Mouse (Mus musculus): ENCODE data around the gene Psmd13. TPM values are rescaled to one million over a fixed set of nuclear protein-coding genes. Genes with fewer than 3 reads are reported as not detected.

The Psmd13 gene
- polyA plus RNA-seq, 1 experiment from 2014 or later: 252 TPM

DNA sequence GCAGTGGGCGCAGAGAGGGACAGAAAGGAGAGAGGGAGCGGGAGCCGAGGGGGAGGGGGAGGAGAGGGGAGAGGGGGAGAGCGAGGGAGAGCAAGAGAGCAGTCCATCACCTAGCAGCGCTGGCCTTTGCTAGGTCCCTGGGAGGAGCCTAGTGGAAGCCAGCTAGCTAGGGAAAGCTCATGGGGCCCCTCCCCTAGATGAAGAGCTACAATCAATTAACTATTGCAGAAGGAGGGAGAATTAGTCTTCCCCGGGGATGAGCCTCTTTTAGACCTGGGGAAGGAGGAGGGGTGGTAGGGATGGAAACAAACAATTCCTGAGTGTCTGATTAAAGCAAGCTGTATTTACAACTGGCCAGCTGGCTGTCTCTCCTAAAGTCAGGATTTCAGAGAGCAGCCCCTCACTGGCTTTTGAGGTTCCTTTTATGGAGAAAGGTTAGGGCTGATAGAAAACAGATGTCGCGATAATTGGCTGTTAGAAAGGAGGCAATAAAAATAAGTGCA is 58.0 kb downstream of the Psmd13 start:
- peaks cover 35% of the 10 kb centered on the region for H3K4me1 ChIP-seq
- no peaks in the 10 kb centered on the region for H3K36me3 ChIP-seq
- H3K27me3 ChIP-seq: 0 out of 2 replicates have a peak, but pooled peaks cover 5% of the 10 kb centered on the region
- H3K9ac ChIP-seq: no peak overlapping the region
- no peaks in the 10 kb centered on the region for H3K9me3 ChIP-seq
- H3K27ac ChIP-seq: peak overlapping the region; percentile 53
- H3K4me2 ChIP-seq: peak overlapping the region; percentile 38
- H3K4me3 ChIP-seq: no peak overlapping the region
- WGBS: 11% methylated on average over 8 of the region's 8 CpGs
- peak; percentile 25; the same call in 1 of the 2 replicates for ATAC-seq (ENCODE audit: borderline replicate concordance, extremely low read depth, low FRiP score, low TSS enrichment)

GRCm38 (mm10) chr7:140941222-140942051 is 59.7 kb downstream of the Psmd13 start, which contains the start of gene Pgghg:
Pgghg (plus strand) TSS chr7:140941391.
- WGBS: 2% methylated on average over 33 of the region's 33 CpGs
- Histone ChIP-seq H3K9me3 (no peaks in the 10 kb centered on the region), H3K4me3 (peak within 1 kb of the TSS; percentile 62), H3K4me1 (peaks cover 35% of the 10 kb centered on the region), H3K27me3 (no peaks in the 10 kb centered on the region), H3K27ac (peak within 1 kb of the TSS; percentile 96), H3K9ac (peak within 1 kb of the TSS; percentile 64), H3K4me2 (peak within 1 kb of the TSS; percentile 62), H3K36me3 (peaks cover 7% of the 10 kb centered on the region; the same call in 1 of the 2 replicates)
- ATAC-seq (ENCODE audit: borderline replicate concordance, extremely low read depth, low FRiP score, low TSS enrichment): peak; percentile 92

DNA sequence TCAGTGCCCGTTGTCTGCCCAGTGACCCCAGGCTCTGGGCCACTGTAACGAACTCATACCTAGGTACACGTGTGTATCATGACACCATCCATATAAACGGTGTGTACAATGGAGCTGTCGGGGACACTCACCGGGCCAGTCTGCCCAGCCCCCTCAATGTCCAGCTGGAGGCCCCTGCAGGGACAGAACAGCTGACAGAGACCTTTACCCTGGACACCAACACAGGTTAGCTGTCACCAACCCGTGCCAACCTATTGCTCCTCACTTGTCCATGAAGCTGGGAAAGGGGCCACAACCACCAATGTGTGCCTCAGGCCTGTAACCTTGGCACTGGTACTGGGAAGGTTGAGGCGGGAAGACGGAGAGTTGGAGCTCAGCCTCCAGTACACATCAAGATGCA is 60.6 kb downstream of the Psmd13 start:
- Histone ChIP-seq H3K27ac (peak overlapping the region; percentile 96), H3K4me2 (peak overlapping the region; percentile 62), H3K9ac (peak overlapping the region; percentile 64), H3K36me3 (peaks cover 14% of the 10 kb centered on the region), H3K9me3 (no peaks in the 10 kb centered on the region), H3K27me3 (no peaks in the 10 kb centered on the region), H3K4me3 (peak overlapping the region; percentile 62), H3K4me1 (peaks cover 35% of the 10 kb centered on the region)
- 30% methylated on average over 9 of the region's 9 CpGs for WGBS
- ATAC-seq (ENCODE audit: borderline replicate concordance, extremely low read depth, low FRiP score, low TSS enrichment): peak; percentile 5; the same call in 1 of the 2 replicates

- H3K9me3 ChIP-seq: no peaks in the 10 kb centered on the region
- no peaks in the 10 kb centered on the region for H3K27me3 ChIP-seq
- WGBS: 80% methylated on average over 10 of the region's 10 CpGs
- ATAC-seq (ENCODE audit: borderline replicate concordance, extremely low read depth, low FRiP score, low TSS enrichment): no peak
- peak overlapping the region; percentile 62; the same call in 1 of the 2 replicates for H3K4me2 ChIP-seq
- peaks cover 35% of the 10 kb centered on the region for H3K4me1 ChIP-seq
- peak overlapping the region; percentile 96 for H3K27ac ChIP-seq
- H3K4me3 ChIP-seq: 0 out of 2 replicates have a peak overlapping the region, but pooled peaks have one; percentile 62
- 0 out of 2 replicates have a peak overlapping the region, but pooled peaks have one; percentile 64 for H3K9ac ChIP-seq
- H3K36me3 ChIP-seq: peaks cover 19% of the 10 kb centered on the region
These were observed 61.0 kb downstream of the Psmd13 start for GRCm38 (mm10) chr7:140942811-140943210.

DNA sequence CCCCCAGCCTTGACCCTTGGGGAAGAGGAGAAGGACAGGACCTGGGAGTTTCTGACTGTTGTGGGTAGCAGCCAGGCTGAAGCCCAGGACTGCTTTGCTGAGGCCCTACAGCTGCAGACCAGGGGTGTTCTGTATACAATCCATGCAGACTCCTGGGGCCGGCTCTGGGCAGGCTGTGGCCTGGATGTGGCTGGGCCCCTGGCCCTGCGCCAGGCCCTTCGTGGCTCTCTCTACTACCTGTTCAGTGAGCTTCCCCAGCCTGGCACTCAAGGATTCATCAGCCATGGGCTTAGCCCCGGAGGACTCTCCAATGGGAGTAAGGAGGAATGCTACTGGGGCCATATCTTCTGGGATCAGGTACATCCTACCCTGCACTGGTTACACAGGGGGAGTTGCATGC is 61.6 kb downstream of the Psmd13 start:
- Histone ChIP-seq H3K4me2 (no peak overlapping the region), H3K36me3 (peaks cover 23% of the 10 kb centered on the region), H3K9me3 (no peaks in the 10 kb centered on the region), H3K27me3 (no peaks in the 10 kb centered on the region), H3K27ac (peak overlapping the region; percentile 96; the same call in 1 of the 2 replicates), H3K9ac (no peak overlapping the region; the same call in 1 of the 2 replicates), H3K4me3 (no peak overlapping the region), H3K4me1 (peaks cover 35% of the 10 kb centered on the region)
- ATAC-seq (ENCODE audit: borderline replicate concordance, extremely low read depth, low FRiP score, low TSS enrichment): no peak
- WGBS: 54% methylated on average over 4 of the region's 4 CpGs

- Histone ChIP-seq H3K9ac (no peak overlapping the region), H3K27me3 (no peaks in the 10 kb centered on the region), H3K4me1 (peaks cover 33% of the 10 kb centered on the region), H3K27ac (no peak overlapping the region), H3K4me2 (no peak overlapping the region), H3K36me3 (peaks cover 32% of the 10 kb centered on the region), H3K4me3 (no peak overlapping the region), H3K9me3 (no peaks in the 10 kb centered on the region)
- 89% methylated on average over 7 of the region's 7 CpGs for WGBS
- no peak for ATAC-seq (ENCODE audit: borderline replicate concordance, extremely low read depth, low FRiP score, low TSS enrichment)
These were observed 62.5 kb downstream of the Psmd13 start for GRCm38 (mm10) chr7:140944236-140944635.

GRCm38 (mm10) chr7:140945247-140945646 is 63.5 kb downstream of the Psmd13 start:
- H3K27ac ChIP-seq: no peak overlapping the region
- no peaks in the 10 kb centered on the region for H3K9me3 ChIP-seq
- ATAC-seq (ENCODE audit: borderline replicate concordance, extremely low read depth, low FRiP score, low TSS enrichment): no peak
- H3K36me3 ChIP-seq: peaks cover 42% of the 10 kb centered on the region
- H3K4me2 ChIP-seq: no peak overlapping the region
- WGBS: 94% methylated on average over 5 of the region's 5 CpGs
- H3K4me1 ChIP-seq: peaks cover 23% of the 10 kb centered on the region
- H3K4me3 ChIP-seq: no peak overlapping the region
- no peak overlapping the region for H3K9ac ChIP-seq
- H3K27me3 ChIP-seq: no peaks in the 10 kb centered on the region

GRCm38 (mm10) chr7:140946311-140946710 is 64.5 kb downstream of the Psmd13 start:
- Histone ChIP-seq H3K4me3 (no peak overlapping the region), H3K27ac (no peak overlapping the region), H3K4me2 (no peak overlapping the region), H3K4me1 (peaks cover 29% of the 10 kb centered on the region), H3K36me3 (peaks cover 43% of the 10 kb centered on the region), H3K9me3 (no peaks in the 10 kb centered on the region), H3K27me3 (no peaks in the 10 kb centered on the region), H3K9ac (no peak overlapping the region)
- WGBS: 87% methylated on average over 10 of the region's 10 CpGs
- ATAC-seq (ENCODE audit: borderline replicate concordance, extremely low read depth, low FRiP score, low TSS enrichment): no peak

DNA sequence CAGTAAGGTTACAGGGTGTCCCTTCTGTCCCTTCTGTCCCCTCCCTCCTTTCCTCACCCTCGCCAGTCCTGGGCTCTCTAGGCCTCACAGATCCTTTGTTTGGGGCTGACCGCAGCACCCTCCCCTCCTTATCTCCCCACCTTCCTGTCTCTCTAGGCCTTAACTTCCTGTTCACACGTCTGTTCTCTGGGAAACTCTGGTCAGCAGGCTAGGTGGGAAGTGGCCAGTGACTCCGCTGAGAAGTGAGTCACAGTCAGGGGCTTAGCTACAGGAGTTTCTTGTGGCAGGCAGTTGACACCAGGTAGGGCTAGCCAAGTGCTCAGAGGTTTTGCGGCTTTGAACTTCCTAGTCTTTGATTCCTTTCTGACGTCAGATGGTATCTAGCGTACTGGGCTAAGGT is 65.2 kb downstream of the Psmd13 start:
- WGBS: 40% methylated on average over 7 of the region's 7 CpGs
- Histone ChIP-seq H3K36me3 (peaks cover 43% of the 10 kb centered on the region), H3K27ac (no peak overlapping the region), H3K27me3 (no peaks in the 10 kb centered on the region), H3K9ac (no peak overlapping the region), H3K9me3 (no peaks in the 10 kb centered on the region), H3K4me3 (no peak overlapping the region), H3K4me1 (peaks cover 35% of the 10 kb centered on the region), H3K4me2 (no peak overlapping the region)
- no peak for ATAC-seq (ENCODE audit: borderline replicate concordance, extremely low read depth, low FRiP score, low TSS enrichment)

GRCm38 (mm10) chr7:140948161-140948560 is 66.4 kb downstream of the Psmd13 start:
- no peak overlapping the region for H3K4me2 ChIP-seq
- no peaks in the 10 kb centered on the region for H3K9me3 ChIP-seq
- H3K27ac ChIP-seq: no peak overlapping the region
- peaks cover 43% of the 10 kb centered on the region for H3K36me3 ChIP-seq
- WGBS: 70% methylated on average over 8 of the region's 8 CpGs
- no peak overlapping the region for H3K4me3 ChIP-seq
- peaks cover 29% of the 10 kb centered on the region for H3K4me1 ChIP-seq
- no peaks in the 10 kb centered on the region for H3K27me3 ChIP-seq
- no peak for ATAC-seq (ENCODE audit: borderline replicate concordance, extremely low read depth, low FRiP score, low TSS enrichment)
- H3K9ac ChIP-seq: no peak overlapping the region
